ENCODE assay signal across 9 mouse cellular contexts in genomic region chr9:121983504-121983903, GRCm38 (mm10). TPM values are rescaled to one million over a fixed set of nuclear protein-coding genes. Genes with fewer than 3 reads are reported as not detected.
A peak's percentile ranks its signal among the peaks of the same experiment; 100 is the strongest.
DNase-seq lines count a peak whose midpoint lies in the region; ATAC-seq and TF ChIP-seq lines count a peak whose summit lies in the region.
"Had no signal": no experiment of that assay in that cellular context is flagged by ENCODE, and none has a peak within 500 bp of the region (broad histone marks: within the 10 kb centered on the region; RNA-seq: fewer than 3 reads in every experiment).

No protein-coding gene starts in this region.

- peak; percentile 34; the same call in 1 of the 2 replicates for TF ChIP-seq CTCF in bone marrow macrophage, adult 2 months (IDR thresholded peaks at IDR 0.05; ENCODE audit: low read depth, low read length)
- TF ChIP-seq CTCF in layer of hippocampus, adult 2 months (conservative IDR thresholded peaks at IDR 0.05), result peak; percentile 96

- H3K27ac ChIP-seq in bone marrow macrophage, adult 2 months (ENCODE audit: insufficient read depth, low read depth, low read length), result no peak overlapping the region
- peak overlapping the region; percentile 70; the same call in 1 of the 2 replicates for H3K27ac ChIP-seq in layer of hippocampus, adult 2 months

- DNase-seq in ES-CJ7 (ENCODE audit: low read depth, low spot score), result peak; percentile 56
- peak; percentile 78 to 88 for DNase-seq in heart, postnatal 14 days
- peak; percentile 77 to 89 for DNase-seq in layer of hippocampus, adult 2 months (ENCODE audit: low spot score in 2 of 2)
- peak; percentile 85 for DNase-seq in lung, postnatal 14 days
- DNase-seq in right cerebral cortex, postnatal 14 days, result peak; percentile 90
- no peak for DNase-seq in yolk sac, embryonic 10.5 days (ENCODE audit: low spot score)

- no peak overlapping the region for H3K4me3 ChIP-seq in bone marrow macrophage, adult 2 months (ENCODE audit: insufficient read depth, low read length)
- H3K4me3 ChIP-seq in layer of hippocampus, adult 2 months, result no peak overlapping the region

- intact Hi-C loops in heart, postnatal 14 days (cut with DNase I), result loop anchor here (5.0 kb wide), 1 partner anchor 101 kb away; no protein-coding TSS in a partner anchor

- no peak for TF ChIP-seq POLR2A in bone marrow macrophage, adult 2 months (IDR thresholded peaks at IDR 0.05; ENCODE audit: borderline replicate concordance, low read depth, low read length)

- H3K4me1 ChIP-seq in bone marrow macrophage, adult 2 months (ENCODE audit: control insufficient read depth, insufficient read depth, low read length), result peaks cover 3% of the 10 kb centered on the region; the same call in 1 of the 2 replicates

- ATAC-seq in erythroblast, adult 5-6 weeks (replicated peaks; ENCODE audit: low FRiP score, poor library complexity, severe bottlenecking), result peak; percentile 53; the same call in 1 of the 2 replicates

RNA-seq across cellular contexts. Expression of gene Pomgnt2, which starts 13.4 kb away (rescaled TPM):
- 1.8 and 2.5 TPM in 2 replicates for polyA plus RNA-seq in bone marrow macrophage, adult 2 months (2012; ENCODE audit: insufficient read depth, insufficient read length, missing spikeins)
- total RNA-seq in erythroblast, adult 5-6 weeks (2015; ENCODE audit: low replicate concordance), result not detected in 2 replicates
- 2.0 TPM in 1 of 2 replicates, not detected in the other for total RNA-seq in erythroblast, adult 5-6 weeks (2017; ENCODE audit: low replicate concordance)
- 10 to 100 TPM in 1 of 2 experiments, 1 to 10 TPM in 1; 9.7 to 11.3 TPM for total RNA-seq in heart, postnatal 14 days (2021)
- total RNA-seq in layer of hippocampus, adult 2 months (2021), result 10 to 100 TPM; 41.4 to 41.7 TPM

RNA-seq across cellular contexts. Expression of gene Fam198a, which starts 32.7 kb away (rescaled TPM):
- polyA plus RNA-seq in bone marrow macrophage, adult 2 months (2012; ENCODE audit: insufficient read depth, insufficient read length, missing spikeins), result not detected in 2 replicates
- total RNA-seq in erythroblast, adult 5-6 weeks (2015; ENCODE audit: low replicate concordance), result not detected in 2 replicates
- not detected in 2 replicates for total RNA-seq in erythroblast, adult 5-6 weeks (2017; ENCODE audit: low replicate concordance)
- 1 to 10 TPM; 1.7 to 1.8 TPM for total RNA-seq in heart, postnatal 14 days (2021)
- total RNA-seq in layer of hippocampus, adult 2 months (2021), result 1 to 10 TPM; 6.7 to 9.1 TPM
- total RNA-seq: hematopoietic stem cell, adult 5-6 weeks had no signal
